Mouse (Mus musculus) hematopoietic stem cell, adult 5-6 weeks (primary cell): ENCODE results near the gene Prelp. TPM values are rescaled to one million over a fixed set of nuclear protein-coding genes. Genes with fewer than 3 reads are reported as not detected.
A peak's percentile ranks its signal among the peaks of the same experiment; 100 is the strongest.

Experiments
- ATAC-seq, 2 experiments: fragments of 125-278 bp in 1 of 2; replicated peaks in 1 of 2; 2 replicates each; pipeline ENCODE4 v1.8.0; 2016 to 2017; ENCODE audit warnings: inconsistent platforms in 2 of 2, mild to moderate bottlenecking in 2 of 2, moderate number of reproducible peaks in 2 of 2, low read depth in 1 of 2, moderate TSS enrichment in 1 of 2; ENCODE audit not compliant: low FRiP score in 2 of 2, poor library complexity in 2 of 2, severe bottlenecking in 2 of 2, insufficient read depth in 1 of 2, low TSS enrichment in 1 of 2
- total RNA-seq: library from RNA; stranded (forward); fragments of 172-1452, 232-1000 nt; gene quantifications from 2 replicates; pipeline ENCODE4 v1.2.3, GENCODE M21; 2017

Prelp gene
- total RNA-seq, 1 experiment from 2014 or later = not detected

GRCm38 (mm10) chr1:133911456-133911855 lies 9.8 kb downstream of the Prelp start:
- ATAC-seq = 0 out of 4 replicates have a peak, but pooled peaks of 1 of the 2 experiments have one; percentile 26

GRCm38 (mm10) chr1:133911008-133911407 lies 10.2 kb downstream of the Prelp start:
- ATAC-seq = no peak

GRCm38 (mm10) chr1:133910108-133910507 lies 11.1 kb downstream of the Prelp start:
- no peak for ATAC-seq

GRCm38 (mm10) chr1:133908659-133909575 lies 12.3 kb downstream of the Prelp start:
- ATAC-seq = peak; percentile 44 to 46

- ATAC-seq = peak in 1 of 2 experiments; percentile 24; a peak in 2 of 4 replicates
Measured at GRCm38 (mm10) chr1:133907949-133908658, 13.1 kb downstream of the Prelp start, which contains the start of gene Optc. Gene Optc (minus strand): TSS chr1:133907999.

GRCm38 (mm10) chr1:133906420-133906819 lies 14.8 kb downstream of the Prelp start:
- no peak for ATAC-seq

GRCm38 (mm10) chr1:133900825-133901224 lies 20.4 kb downstream of the Prelp start:
- no peak for ATAC-seq

GRCm38 (mm10) chr1:133899043-133899542 lies 22.1 kb downstream of the Prelp start:
- no peak for ATAC-seq

GRCm38 (mm10) chr1:133897293-133897692 lies 23.9 kb downstream of the Prelp start:
- ATAC-seq = no peak

- ATAC-seq = no peak
Measured at GRCm38 (mm10) chr1:133891489-133891888, 29.7 kb downstream of the Prelp start.

- no peak for ATAC-seq
Measured at GRCm38 (mm10) chr1:133889949-133890598, 31.1 kb downstream of the Prelp start.

- ATAC-seq = no peak
Measured at GRCm38 (mm10) chr1:133887538-133888250, 33.5 kb downstream of the Prelp start.

GRCm38 (mm10) chr1:133887044-133887443 lies 34.2 kb downstream of the Prelp start:
- peak; percentile 51 to 54 for ATAC-seq

- no peak for ATAC-seq
Measured at GRCm38 (mm10) chr1:133886431-133886830, 34.8 kb downstream of the Prelp start.

GRCm38 (mm10) chr1:133885811-133886210 lies 35.4 kb downstream of the Prelp start:
- peak; percentile 18 to 27; a peak in 1 of 4 replicates for ATAC-seq

- ATAC-seq = no peak
Measured at GRCm38 (mm10) chr1:133884746-133885145, 36.5 kb downstream of the Prelp start.

- ATAC-seq = no peak
Measured at GRCm38 (mm10) chr1:133884090-133884489, 37.1 kb downstream of the Prelp start.
